Mouse (Mus musculus): Measurements from ENCODE around the gene Acbd5. TPM values are rescaled to one million over a fixed set of nuclear protein-coding genes. Genes with fewer than 3 reads are reported as not detected.
"Not testable (repeated sequence)": the region's sequence is repeated elsewhere in the genome, so short reads cannot be mapped to it uniquely, and the experiment has no call there.

The Acbd5 gene
- polyA plus RNA-seq, 1 experiment, result 5.0 TPM

DNA sequence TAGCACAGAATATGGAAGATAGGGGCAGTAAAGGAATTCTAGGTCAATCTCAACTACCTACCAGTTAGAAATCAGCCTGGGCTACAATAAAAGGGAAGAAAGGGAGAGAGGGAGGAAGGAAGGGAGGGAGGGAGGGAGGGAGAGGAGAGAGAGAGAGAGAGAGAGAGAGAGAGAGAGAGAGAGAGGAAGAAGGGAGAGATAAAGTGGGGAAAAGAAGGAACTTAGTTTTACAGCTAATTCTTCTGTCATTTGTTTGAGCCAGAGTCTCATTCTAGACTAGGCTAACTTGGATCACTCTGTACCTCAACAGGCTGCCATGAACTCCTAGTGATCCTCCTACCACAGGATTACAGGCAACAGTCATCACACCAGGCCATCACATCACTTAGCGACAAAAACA lies 32.5 kb upstream of the Acbd5 start:
- Histone ChIP-seq H3K4me3 (no peak overlapping the region), H3K79me2 (ENCODE audit: control insufficient read depth, insufficient read depth) (peaks cover 88% of the 10 kb centered on the region), H3K36me3 (ENCODE audit: control insufficient read depth, insufficient read depth) (no peaks in the 10 kb centered on the region), H3K4me2 (ENCODE audit: low read depth) (peak overlapping the region; percentile 53), H3K27me3 (ENCODE audit: control insufficient read depth, insufficient read depth, insufficient read length) (no peaks in the 10 kb centered on the region), H3ac (ENCODE audit: control insufficient read depth, insufficient read length) (no peak overlapping the region)
- TF ChIP-seq MYOG (IDR thresholded peaks at IDR 0.05; ENCODE audit: control insufficient read depth in 1 of 3, insufficient read depth in 1 of 3, insufficient read length in 2 of 3, low read depth in 2 of 3), result no peak

DNA sequence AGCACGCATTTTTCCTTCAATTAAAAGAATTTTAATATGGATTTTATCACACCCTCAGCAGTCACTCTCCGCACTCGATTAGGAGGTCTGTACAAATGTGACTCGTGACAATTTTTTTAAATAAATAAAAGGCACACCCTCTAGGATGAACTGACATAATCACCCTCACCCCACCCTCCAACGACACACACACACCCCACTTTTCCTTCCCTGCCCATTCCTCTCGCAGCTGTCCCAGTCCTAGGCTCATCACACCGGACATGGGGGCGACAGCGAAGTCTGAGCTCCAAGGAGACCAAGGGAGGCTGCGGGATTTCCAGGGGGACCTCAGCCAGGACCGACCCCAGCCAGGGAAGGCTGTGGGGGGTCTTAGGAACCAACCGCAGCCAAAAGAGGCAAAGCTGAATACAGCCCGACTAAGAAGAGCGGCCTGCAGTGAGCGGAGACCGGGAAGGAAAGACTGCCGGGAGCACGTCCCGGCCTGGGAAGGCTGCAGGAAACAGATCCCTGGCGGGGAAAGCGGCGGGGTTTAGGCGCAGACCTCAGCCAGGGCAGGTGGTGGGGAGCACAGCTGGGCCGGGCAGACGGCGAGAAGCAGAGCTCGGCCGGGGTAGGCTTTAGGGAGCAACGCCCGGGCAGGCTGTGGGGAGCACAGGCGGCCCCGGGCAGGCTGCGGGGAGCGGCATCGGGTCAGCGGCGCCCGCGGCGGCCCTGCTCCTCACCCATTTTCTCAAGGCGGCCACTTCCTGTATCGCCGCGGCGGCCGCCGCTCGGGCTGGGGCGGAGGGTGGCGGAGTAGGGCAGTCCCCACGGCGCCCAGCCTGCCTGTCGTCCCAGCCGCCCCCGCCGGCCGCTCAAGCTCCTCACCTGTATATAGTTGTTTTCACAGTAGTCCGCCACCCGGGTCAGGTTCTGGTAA lies 28.6 kb upstream of the Acbd5 start:
- TF ChIP-seq CEBPB (IDR thresholded peaks at IDR 0.05; ENCODE audit: insufficient read depth, poor library complexity, severe bottlenecking) (no peak), POLR2A (IDR thresholded peaks at IDR 0.05; ENCODE audit: insufficient read length, low read depth) (peak; percentile 47), MYOG (IDR thresholded peaks at IDR 0.05; ENCODE audit: control insufficient read depth in 1 of 3, insufficient read depth in 1 of 3, insufficient read length in 2 of 3, low read depth in 2 of 3) (peak; percentile 37 to 65 (median 61)), TCF12 (IDR thresholded peaks at IDR 0.05; ENCODE audit: insufficient read depth, poor library complexity, severe bottlenecking) (no peak), MAX (IDR thresholded peaks at IDR 0.05; ENCODE audit: low read depth) (no peak), E2F4 (IDR thresholded peaks at IDR 0.05; ENCODE audit: insufficient read depth) (no peak), TCF3 (IDR thresholded peaks at IDR 0.05; ENCODE audit: insufficient read length, low read depth) (no peak), USF1 (IDR thresholded peaks at IDR 0.05; ENCODE audit: low read depth) (no peak), MYOD1 (IDR thresholded peaks at IDR 0.05; ENCODE audit: control insufficient read depth in 1 of 3, insufficient read length in 2 of 3, low read depth in 2 of 3) (peak; percentile 15 to 75 (median 46)), REST (IDR thresholded peaks at IDR 0.05; ENCODE audit: insufficient read depth, insufficient read length) (no peak)
- Histone ChIP-seq H3ac (ENCODE audit: control insufficient read depth, insufficient read length) (peak overlapping the region; percentile 80), H3K36me3 (ENCODE audit: control insufficient read depth, insufficient read depth) (no peaks in the 10 kb centered on the region), H3K79me2 (ENCODE audit: control insufficient read depth, insufficient read depth) (peaks cover 50% of the 10 kb centered on the region), H3K27me3 (ENCODE audit: control insufficient read depth, insufficient read depth, insufficient read length) (no peaks in the 10 kb centered on the region), H3K4me3 (peak overlapping the region; percentile 95), H3K4me2 (ENCODE audit: low read depth) (peak overlapping the region; percentile 82)

DNA sequence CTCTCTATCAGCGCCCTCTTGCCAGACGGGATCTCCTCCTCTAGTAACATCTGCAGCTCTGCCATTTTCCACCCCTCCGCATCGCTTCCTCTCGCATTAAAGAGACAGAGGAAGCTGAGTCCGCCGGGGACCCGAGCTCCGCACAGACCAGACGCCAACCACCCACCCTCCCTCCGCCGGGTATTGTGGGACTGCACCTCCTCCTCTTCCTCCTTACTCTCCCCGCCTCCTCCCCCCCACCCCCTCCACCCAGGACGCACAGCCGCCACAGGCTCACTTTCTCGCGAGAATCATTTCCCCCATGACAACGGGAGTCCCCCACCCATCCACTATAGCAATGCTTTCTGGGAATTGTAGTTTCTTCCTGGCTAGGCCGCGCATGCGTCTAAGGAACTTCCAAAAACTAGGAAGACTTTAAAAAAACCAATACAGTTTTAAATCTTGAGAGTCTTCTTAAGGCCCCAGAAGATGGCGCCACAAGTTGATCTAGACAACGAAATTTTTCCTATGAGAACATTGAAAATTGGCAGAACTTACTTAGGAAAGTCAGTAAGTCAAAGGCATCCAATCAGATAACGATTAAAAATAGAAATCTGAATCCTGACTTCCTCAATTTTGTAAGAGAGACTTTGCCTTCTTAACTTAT lies 27.8 kb upstream of the Acbd5 start, which contains the start of gene Abi1:
TSS of gene Abi1 (minus strand) at position 241 of the 646 bp plus-strand sequence.
- H3K4me2 ChIP-seq (ENCODE audit: low read depth), result peak within 1 kb of the TSS; percentile 82
- TF ChIP-seq POLR2AphosphoS2 (IDR thresholded peaks at IDR 0.05; ENCODE audit: insufficient read length, low read depth) (peak; percentile 97), REST (IDR thresholded peaks at IDR 0.05; ENCODE audit: insufficient read depth, insufficient read length) (no peak), TCF3 (IDR thresholded peaks at IDR 0.05; ENCODE audit: insufficient read length, low read depth) (no peak), MYOD1 (IDR thresholded peaks at IDR 0.05; ENCODE audit: control insufficient read depth in 1 of 3, insufficient read length in 2 of 3, low read depth in 2 of 3) (peak in 1 of 3 experiments; percentile 25), POLR2A (IDR thresholded peaks at IDR 0.05; ENCODE audit: insufficient read length, low read depth) (peak; percentile 95), SRF (IDR thresholded peaks at IDR 0.05; ENCODE audit: control insufficient read depth, insufficient read length, low read depth) (no peak), MYOG (IDR thresholded peaks at IDR 0.05; ENCODE audit: control insufficient read depth in 1 of 3, insufficient read depth in 1 of 3, insufficient read length in 2 of 3, low read depth in 2 of 3) (no peak), CEBPB (IDR thresholded peaks at IDR 0.05; ENCODE audit: insufficient read depth, poor library complexity, severe bottlenecking) (no peak), TCF12 (IDR thresholded peaks at IDR 0.05; ENCODE audit: insufficient read depth, poor library complexity, severe bottlenecking) (no peak), E2F4 (IDR thresholded peaks at IDR 0.05; ENCODE audit: insufficient read depth) (no peak), USF1 (IDR thresholded peaks at IDR 0.05; ENCODE audit: low read depth) (no peak), MAX (IDR thresholded peaks at IDR 0.05; ENCODE audit: low read depth) (no peak)
- peak within 1 kb of the TSS; percentile 80 for H3ac ChIP-seq (ENCODE audit: control insufficient read depth, insufficient read length)
- peaks cover 43% of the 10 kb centered on the region for H3K79me2 ChIP-seq (ENCODE audit: control insufficient read depth, insufficient read depth)
- H3K4me3 ChIP-seq, result peak within 1 kb of the TSS; percentile 95
- no peaks in the 10 kb centered on the region for H3K27me3 ChIP-seq (ENCODE audit: control insufficient read depth, insufficient read depth, insufficient read length)
- H3K36me3 ChIP-seq (ENCODE audit: control insufficient read depth, insufficient read depth), result no peaks in the 10 kb centered on the region

DNA sequence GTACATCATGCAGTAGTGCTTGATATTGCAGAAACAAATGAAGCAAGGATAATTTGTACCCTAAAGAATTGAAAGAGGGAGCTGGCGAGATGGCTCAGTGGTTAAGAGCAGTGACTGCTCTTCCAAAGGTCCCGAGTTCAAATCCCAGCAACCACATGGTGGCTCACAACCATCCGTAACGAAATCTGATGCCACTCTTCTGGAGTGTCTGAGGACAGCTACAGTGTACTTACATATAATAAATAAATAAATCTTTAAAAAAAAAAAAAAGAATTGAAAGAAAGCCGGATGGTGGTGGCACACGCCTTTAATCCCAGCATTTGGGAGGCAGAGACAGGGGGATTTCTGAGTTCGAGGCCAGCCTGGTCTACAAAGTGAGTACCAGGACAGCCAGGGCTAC lies 27.3 kb upstream of the Acbd5 start:
- H3K79me2 ChIP-seq (ENCODE audit: control insufficient read depth, insufficient read depth), result peaks cover 38% of the 10 kb centered on the region
- H3ac ChIP-seq (ENCODE audit: control insufficient read depth, insufficient read length); H3K36me3 ChIP-seq (ENCODE audit: control insufficient read depth, insufficient read depth); H3K27me3 ChIP-seq (ENCODE audit: control insufficient read depth, insufficient read depth, insufficient read length): not testable (repeated sequence)
- H3K4me2 ChIP-seq (ENCODE audit: low read depth), result peak overlapping the region; percentile 34
- peak overlapping the region; percentile 95 for H3K4me3 ChIP-seq

DNA sequence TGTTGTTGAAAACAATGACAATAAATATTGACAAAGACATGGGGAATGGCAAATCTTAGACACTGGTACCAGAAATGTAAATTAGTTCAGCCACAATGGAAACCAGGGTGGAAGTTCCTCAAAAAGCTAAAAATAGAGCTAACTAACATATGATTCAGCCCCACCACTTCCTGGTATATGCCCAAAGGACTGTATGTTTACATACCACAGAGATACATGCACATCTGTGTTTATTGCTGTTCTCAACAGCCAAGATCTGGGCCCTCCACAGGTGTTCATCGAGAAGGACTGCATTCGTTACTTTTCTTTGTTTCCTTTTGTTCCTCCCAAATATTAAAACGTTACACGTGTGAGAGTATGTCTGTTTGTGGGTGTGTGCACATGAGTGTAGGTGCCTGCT lies 26.5 kb upstream of the Acbd5 start:
- H3K79me2 ChIP-seq (ENCODE audit: control insufficient read depth, insufficient read depth), result peaks cover 30% of the 10 kb centered on the region
- no peak overlapping the region for H3K4me3 ChIP-seq
- TF ChIP-seq POLR2A (IDR thresholded peaks at IDR 0.05; ENCODE audit: insufficient read length, low read depth) (no peak), TCF3 (IDR thresholded peaks at IDR 0.05; ENCODE audit: insufficient read length, low read depth) (no peak), E2F4 (IDR thresholded peaks at IDR 0.05; ENCODE audit: insufficient read depth) (no peak), TCF12 (IDR thresholded peaks at IDR 0.05; ENCODE audit: insufficient read depth, poor library complexity, severe bottlenecking) (no peak), MYOD1 (IDR thresholded peaks at IDR 0.05; ENCODE audit: control insufficient read depth in 1 of 3, insufficient read length in 2 of 3, low read depth in 2 of 3) (no peak), MYOG (IDR thresholded peaks at IDR 0.05; ENCODE audit: control insufficient read depth in 1 of 3, insufficient read depth in 1 of 3, insufficient read length in 2 of 3, low read depth in 2 of 3) (no peak), REST (IDR thresholded peaks at IDR 0.05; ENCODE audit: insufficient read depth, insufficient read length) (no peak), MAX (IDR thresholded peaks at IDR 0.05; ENCODE audit: low read depth) (no peak), POLR2AphosphoS2 (IDR thresholded peaks at IDR 0.05; ENCODE audit: insufficient read length, low read depth) (no peak), SRF (IDR thresholded peaks at IDR 0.05; ENCODE audit: control insufficient read depth, insufficient read length, low read depth) (no peak), CEBPB (IDR thresholded peaks at IDR 0.05; ENCODE audit: insufficient read depth, poor library complexity, severe bottlenecking) (no peak), USF1 (IDR thresholded peaks at IDR 0.05; ENCODE audit: low read depth) (no peak)
- no peak overlapping the region for H3K4me2 ChIP-seq (ENCODE audit: low read depth)
- no peak overlapping the region for H3ac ChIP-seq (ENCODE audit: control insufficient read depth, insufficient read length)
- H3K36me3 ChIP-seq (ENCODE audit: control insufficient read depth, insufficient read depth), result no peaks in the 10 kb centered on the region
- H3K27me3 ChIP-seq (ENCODE audit: control insufficient read depth, insufficient read depth, insufficient read length), result no peaks in the 10 kb centered on the region
